Mouse (Mus musculus): ENCODE results near the gene Gm20792.
"Not testable (repeated sequence)": the region's sequence is repeated elsewhere in the genome, so short reads cannot be mapped to it uniquely, and the experiment has no call there.

The Gm20792 gene

DNA sequence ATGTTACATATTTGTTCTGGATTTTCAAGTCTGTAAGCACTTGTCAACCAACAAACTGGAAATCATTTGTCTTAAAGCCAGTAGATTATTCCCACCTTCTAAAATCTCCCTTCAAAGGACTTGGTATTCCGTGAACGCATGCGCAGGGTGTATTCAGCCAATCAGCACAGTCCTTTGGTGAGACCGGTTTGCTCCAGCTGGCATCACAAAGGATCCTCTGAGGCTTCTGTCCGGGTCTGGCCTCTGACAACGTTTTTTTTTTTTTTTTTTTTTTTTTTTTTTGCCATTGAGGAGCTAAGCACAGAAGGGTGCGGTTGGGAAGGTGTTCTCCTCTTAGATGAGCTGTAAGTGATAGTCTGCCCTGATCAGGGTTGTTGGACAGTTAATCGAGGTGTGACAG is at the start of gene Gm20792:
TSS of gene Gm20792 (plus strand) at position 301 of the 400 bp plus-strand sequence.
- DNase-seq (ENCODE audit: inconsistent age in 2 of 2, low spot score in 1 of 2): not testable (repeated sequence)

Measured in adrenal gland, adult (tissue).